Mouse (Mus musculus) intestine, postnatal 0 days (tissue): ENCODE measurements around the gene Babam2. TPM values are rescaled to one million over a fixed set of nuclear protein-coding genes. Genes with fewer than 3 reads are reported as not detected.
A peak's percentile ranks its signal among the peaks of the same experiment; 100 is the strongest.

ENCODE experiments used
- ATAC-seq: fragments of 200-750 bp; cut with Nextera tagmentation; 2 replicates; pipeline ENCODE4 v1.8.0; 2017; ENCODE audit warnings: mild to moderate bottlenecking, moderate TSS enrichment, moderate library complexity
- H3K27ac ChIP-seq: fragments of 300-500 bp; sonication (generic); 2 replicates; pipeline ENCODE4 v1.5.1; 2014; ENCODE audit warnings: mild to moderate bottlenecking, low read depth, low read length, moderate library complexity
- H3K27me3 ChIP-seq: fragments of 300-500 bp; sonication (generic); replicated peaks from 2 replicates; pipeline ENCODE4 v1.6.1; 2014; ENCODE audit warnings: low read length, mixed read lengths; ENCODE audit not compliant: control insufficient read depth, insufficient read depth
- H3K36me3 ChIP-seq: fragments of 300-500 bp; sonication (generic); 2 replicates; pipeline ENCODE4 v1.6.1; 2014; ENCODE audit warnings: mild to moderate bottlenecking, moderate library complexity; ENCODE audit not compliant: control insufficient read depth, insufficient read depth
- H3K4me1 ChIP-seq: fragments of 300-500 bp; sonication (generic); replicated peaks from 2 replicates; pipeline ENCODE4 v1.6.1; 2014; ENCODE audit warnings: antibody characterized with exemption, low read length, mixed read lengths; ENCODE audit not compliant: control insufficient read depth, insufficient read depth
- H3K4me2 ChIP-seq: fragments of 300-500 bp; sonication (generic); replicated peaks from 2 replicates; pipeline ENCODE4 v1.6.1; 2014; ENCODE audit warnings: low read depth, mild to moderate bottlenecking, moderate library complexity
- H3K4me3 ChIP-seq: fragments of 300-500 bp; sonication (generic); 2 replicates; pipeline ENCODE4 v1.5.1; 2014; ENCODE audit warnings: low read depth, low read length
- H3K9ac ChIP-seq: fragments of 300-500 bp; sonication (generic); 2 replicates; pipeline ENCODE4 v1.6.1; 2014; ENCODE audit warnings: mild to moderate bottlenecking, low read depth, low read length
- H3K9me3 ChIP-seq: fragments of 300-500 bp; sonication (generic); 2 replicates; pipeline ENCODE4 v1.6.1; 2016; ENCODE audit warnings: mixed run types; ENCODE audit not compliant: control insufficient read depth
- CTCF ChIP-seq: sonication (generic); IDR thresholded peaks from 2 replicates; pipeline ENCODE4 v1.5.1; 2016; ENCODE audit warnings: low read depth, mild to moderate bottlenecking, control low read depth, antibody characterized with exemption, moderate library complexity
- WGBS: fragments of 180-500 bp; shearing (Covaris S2); extraction: QIAGEN DNeasy Blood & Tissue Kit; methylation state at CpG from one replicate; pipeline ENCODE4 v1.1.7; 2014; 5-methylcytosine and 5-hydroxymethylcytosine counted together
- polyA plus RNA-seq: library from polyadenylated mRNA; unstranded; fragments of >200 nt; fragmentation: Nextera tagmentation; extraction: Ambion mirVana; gene quantifications from 2 replicates; pipeline ENCODE4 v1.2.1, GENCODE M21; 2015

Babam2 gene
- polyA plus RNA-seq, 1 experiment from 2014 or later, result 53.8 TPM

DNA sequence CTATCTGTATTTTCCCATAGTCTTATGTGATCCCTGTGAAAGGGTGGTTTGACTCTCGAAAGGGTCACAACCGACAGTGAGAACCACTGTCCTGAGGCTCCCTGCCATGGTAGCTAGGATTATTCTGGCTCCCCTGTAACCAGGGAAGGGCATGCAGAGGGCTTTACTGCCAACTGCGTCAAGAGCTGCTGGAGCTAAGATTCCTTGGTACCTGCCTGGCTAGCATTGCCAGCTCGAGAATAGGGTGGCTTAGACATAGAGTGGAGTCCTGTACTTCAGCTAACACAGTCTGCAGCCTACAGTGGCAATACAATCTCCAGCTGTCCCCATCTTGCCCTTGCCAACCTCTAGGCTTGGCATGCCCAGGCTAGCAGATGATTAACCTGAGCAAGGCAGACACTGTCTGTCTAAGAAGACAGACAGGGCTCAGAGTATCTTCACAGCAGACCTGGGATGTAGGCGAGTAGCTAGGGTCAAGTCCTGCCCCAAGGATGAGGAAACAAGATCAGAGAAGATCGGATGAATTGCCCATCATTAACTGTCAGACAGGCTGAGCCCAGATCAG is 389.1 kb downstream of the Babam2 start:
- no peak overlapping the region for H3K27ac ChIP-seq
- TF ChIP-seq CTCF, result no peak
- H3K9ac ChIP-seq, result no peak overlapping the region
- 84% methylated on average over 6 of the region's 6 CpGs for WGBS
- no peak overlapping the region for H3K4me3 ChIP-seq
- H3K4me2 ChIP-seq, result no peak overlapping the region
- H3K4me1 ChIP-seq, result 0 out of 2 replicates have a peak, but pooled peaks cover 4% of the 10 kb centered on the region
- H3K36me3 ChIP-seq, result no peaks in the 10 kb centered on the region
- no peak for ATAC-seq
- no peaks in the 10 kb centered on the region for H3K9me3 ChIP-seq
- no peaks in the 10 kb centered on the region for H3K27me3 ChIP-seq

DNA sequence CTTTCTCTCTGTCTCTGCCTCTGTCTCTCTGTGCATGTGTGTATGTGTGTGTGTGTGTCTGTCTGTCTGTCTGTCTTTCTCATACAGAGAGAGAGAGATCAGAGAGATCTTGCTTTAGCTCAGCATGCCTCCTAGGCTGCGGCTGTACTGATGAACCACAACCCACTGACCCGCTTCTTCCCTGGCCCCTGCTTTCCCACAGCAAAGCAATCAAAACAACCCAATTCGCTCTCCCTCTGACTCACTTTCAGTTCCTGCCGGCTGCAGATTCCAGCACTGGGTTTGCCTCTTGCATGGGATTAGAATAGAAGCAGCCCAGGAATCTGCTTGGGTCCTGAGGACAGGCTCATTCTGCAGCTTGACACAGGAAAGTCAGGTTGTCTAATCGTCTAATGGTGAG is 392.0 kb downstream of the Babam2 start:
- ATAC-seq, result no peak
- Histone ChIP-seq H3K4me2 (no peak overlapping the region), H3K36me3 (no peaks in the 10 kb centered on the region), H3K9ac (no peak overlapping the region), H3K9me3 (no peaks in the 10 kb centered on the region), H3K27ac (no peak overlapping the region), H3K4me3 (no peak overlapping the region), H3K27me3 (no peaks in the 10 kb centered on the region), H3K4me1 (0 out of 2 replicates have a peak, but pooled peaks cover under 1% of the 10 kb centered on the region)
- 43% methylated on average over 5 of the region's 5 CpGs for WGBS
- TF ChIP-seq CTCF, result no peak

DNA sequence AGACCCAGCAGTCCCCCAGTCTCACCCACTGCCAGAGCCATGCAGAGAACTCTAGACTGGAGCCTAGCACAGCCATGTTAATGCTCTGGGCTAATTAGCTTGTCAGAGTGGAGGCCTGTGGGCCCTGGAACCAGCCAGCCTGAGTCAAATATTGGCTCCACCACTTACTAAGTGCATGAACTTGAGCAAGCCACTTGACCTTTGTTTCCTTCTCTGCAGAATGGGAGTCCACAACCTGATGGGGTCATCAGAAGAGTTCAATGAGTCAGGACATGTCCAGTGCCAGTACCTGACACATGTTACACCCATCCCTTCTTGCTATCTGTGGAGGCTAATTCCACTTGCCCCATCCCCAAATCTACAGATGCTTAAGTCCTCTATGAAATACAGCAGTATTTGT is 394.8 kb downstream of the Babam2 start:
- Histone ChIP-seq H3K27ac (no peak overlapping the region), H3K4me2 (no peak overlapping the region), H3K36me3 (no peaks in the 10 kb centered on the region), H3K27me3 (no peaks in the 10 kb centered on the region), H3K4me1 (no peaks in the 10 kb centered on the region), H3K9ac (no peak overlapping the region), H3K9me3 (no peaks in the 10 kb centered on the region), H3K4me3 (no peak overlapping the region)
- no peak for ATAC-seq
- no peak for TF ChIP-seq CTCF

DNA sequence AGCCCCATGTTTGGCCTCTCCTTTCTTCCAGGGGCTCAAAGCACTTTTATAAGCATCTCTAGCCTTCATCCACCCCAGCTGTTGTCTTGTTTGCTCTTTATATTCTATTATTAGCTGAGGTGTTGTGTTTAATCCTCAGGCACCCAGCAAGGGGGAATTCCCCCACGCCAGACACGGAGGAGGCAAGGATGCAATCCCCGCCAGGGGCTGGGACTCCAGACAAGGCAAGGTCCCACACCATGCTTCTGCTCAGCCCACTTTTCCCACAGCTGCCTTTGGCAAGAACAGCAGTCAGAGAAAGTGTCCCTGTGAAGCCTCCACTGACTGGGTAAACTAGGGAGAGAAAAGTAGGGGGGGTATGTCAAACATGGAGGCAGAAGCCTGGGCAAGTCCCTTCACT is 401.2 kb downstream of the Babam2 start:
- no peak for ATAC-seq

DNA sequence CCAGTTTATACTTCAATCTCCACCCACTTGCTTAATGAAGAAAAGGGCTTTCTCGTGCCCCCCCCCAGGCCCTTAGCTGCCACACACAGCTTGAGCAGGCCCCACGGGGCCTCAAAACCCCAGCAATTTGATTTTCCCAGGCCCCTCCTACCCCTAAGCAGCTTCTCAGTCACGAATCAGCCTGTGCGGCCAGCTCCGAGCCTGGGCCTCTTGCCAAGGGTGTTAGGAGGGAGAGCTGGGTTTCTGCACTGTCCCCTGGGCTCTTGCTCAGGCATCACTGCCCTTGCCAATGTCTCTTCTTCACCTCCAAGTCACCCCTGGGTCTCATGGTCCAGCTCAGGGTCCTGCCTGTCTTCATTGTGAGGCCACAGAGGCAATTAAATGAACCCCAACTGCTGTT is 405.0 kb downstream of the Babam2 start:
- Histone ChIP-seq H3K4me2 (no peak overlapping the region), H3K36me3 (no peaks in the 10 kb centered on the region), H3K9ac (no peak overlapping the region), H3K4me1 (peaks cover 4% of the 10 kb centered on the region; the same call in 1 of the 2 replicates), H3K27ac (peak overlapping the region; percentile 21; the same call in 1 of the 2 replicates), H3K4me3 (no peak overlapping the region), H3K27me3 (no peaks in the 10 kb centered on the region), H3K9me3 (no peaks in the 10 kb centered on the region)
- no peak for TF ChIP-seq CTCF
- WGBS, result 47% methylated on average over 5 of the region's 5 CpGs
- no peak for ATAC-seq

More for the DNA sequence above, 401.2 kb downstream of the Babam2 start:
- Histone ChIP-seq H3K27me3 (no peaks in the 10 kb centered on the region), H3K27ac (no peak overlapping the region), H3K9ac (no peak overlapping the region), H3K9me3 (no peaks in the 10 kb centered on the region), H3K4me2 (no peak overlapping the region), H3K36me3 (no peaks in the 10 kb centered on the region), H3K4me3 (no peak overlapping the region), H3K4me1 (no peaks in the 10 kb centered on the region)
- no peak for TF ChIP-seq CTCF
- 73% methylated on average over 3 of the region's 3 CpGs for WGBS

DNA sequence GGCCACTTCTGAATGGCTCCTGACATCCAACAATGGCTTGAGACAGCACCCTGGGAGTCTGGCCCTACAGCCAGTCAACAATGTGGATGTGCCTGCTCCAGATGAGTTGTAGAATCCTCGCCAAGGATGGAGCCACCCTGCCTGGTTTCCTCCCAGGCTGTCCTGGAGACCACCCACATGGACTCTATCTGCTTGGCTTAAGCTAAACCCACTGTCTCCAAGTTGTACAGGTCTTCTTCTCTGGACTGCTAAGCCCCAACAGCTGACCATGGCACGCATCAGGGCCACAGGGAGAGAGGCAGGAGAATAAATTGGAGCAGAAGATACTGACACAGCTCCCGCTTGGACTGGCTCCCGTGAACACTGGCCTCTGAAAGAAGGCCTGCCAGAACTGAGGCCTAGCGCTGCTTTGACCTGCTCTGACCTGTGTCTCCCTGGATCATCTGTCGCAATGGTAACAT is 405.5 kb downstream of the Babam2 start:
- no peak overlapping the region for H3K4me2 ChIP-seq
- whole genome bisulfite sequencing, result 77% methylated on average over 6 of the region's 6 CpGs
- H3K4me1 ChIP-seq, result peaks cover 4% of the 10 kb centered on the region; the same call in 1 of the 2 replicates
- no peak overlapping the region; the same call in 1 of the 2 replicates for H3K27ac ChIP-seq
- no peak overlapping the region for H3K9ac ChIP-seq
- no peaks in the 10 kb centered on the region for H3K27me3 ChIP-seq
- H3K36me3 ChIP-seq, result no peaks in the 10 kb centered on the region
- TF ChIP-seq CTCF, result no peak
- no peak for ATAC-seq
- H3K9me3 ChIP-seq, result no peaks in the 10 kb centered on the region
- no peak overlapping the region for H3K4me3 ChIP-seq

DNA sequence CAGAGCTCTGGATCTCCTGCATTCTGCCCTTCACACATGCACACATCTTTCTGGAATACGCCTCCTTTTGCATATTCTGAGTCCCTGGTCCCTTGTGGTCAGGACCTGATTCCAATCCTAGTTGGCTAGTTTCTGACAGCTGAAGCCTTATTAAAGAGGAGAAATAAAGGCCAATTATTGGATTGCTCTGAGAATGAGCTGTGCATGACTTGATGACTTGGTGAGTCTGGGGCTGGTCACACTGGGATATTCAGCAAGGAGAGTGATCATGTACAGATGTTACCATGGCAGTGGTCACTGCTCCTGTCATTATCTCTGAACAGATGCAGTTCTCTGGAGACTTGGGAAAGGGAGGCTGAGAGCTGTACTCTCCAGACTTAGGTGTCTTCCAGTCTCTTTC is 406.1 kb downstream of the Babam2 start:
- Histone ChIP-seq H3K27ac (no peak overlapping the region), H3K4me1 (peaks cover 4% of the 10 kb centered on the region; the same call in 1 of the 2 replicates), H3K27me3 (no peaks in the 10 kb centered on the region), H3K4me3 (no peak overlapping the region), H3K9ac (no peak overlapping the region), H3K4me2 (no peak overlapping the region), H3K36me3 (no peaks in the 10 kb centered on the region), H3K9me3 (no peaks in the 10 kb centered on the region)
- no peak for ATAC-seq
- 97% methylated on average over 1 of the region's 1 CpGs for WGBS
- TF ChIP-seq CTCF, result no peak
